Mouse (Mus musculus): Measurements from ENCODE around the gene Anks1. TPM values are rescaled to one million over a fixed set of nuclear protein-coding genes. Genes with fewer than 3 reads are reported as not detected.

The Anks1 gene
- polyA plus RNA-seq, 1 experiment from 2014 or later = 36.5 TPM

GRCm38 (mm10) chr17:28060681-28061080 is 151.6 kb downstream of the Anks1 start:
- Histone ChIP-seq H3K27me3 (replicated peaks; ENCODE audit: control insufficient read depth, insufficient read depth, low read length) (no peaks in the 10 kb centered on the region), H3K9ac (replicated peaks; ENCODE audit: low read depth, low read length) (no peak overlapping the region), H3K4me1 (replicated peaks; ENCODE audit: control insufficient read depth, insufficient read depth, low read length) (no peaks in the 10 kb centered on the region; the same call in 1 of the 2 replicates), H3K36me3 (ENCODE audit: control insufficient read depth, insufficient read depth) (peaks cover 6% of the 10 kb centered on the region; the same call in 1 of the 2 replicates), H3K4me2 (ENCODE audit: low read length) (no peak overlapping the region), H3K4me3 (replicated peaks; ENCODE audit: low read length) (no peak overlapping the region), H3K27ac (ENCODE audit: low read length) (no peak overlapping the region), H3K9me3 (ENCODE audit: control insufficient read depth, low read length) (no peaks in the 10 kb centered on the region)
- ATAC-seq = no peak
- WGBS = 93% methylated on average over 11 of the region's 11 CpGs

GRCm38 (mm10) chr17:28061472-28061871 is 152.4 kb downstream of the Anks1 start:
- H3K4me3 ChIP-seq (replicated peaks; ENCODE audit: low read length) = no peak overlapping the region
- peak; percentile 55 for ATAC-seq
- no peaks in the 10 kb centered on the region for H3K9me3 ChIP-seq (ENCODE audit: control insufficient read depth, low read length)
- no peak overlapping the region; the same call in 1 of the 2 replicates for H3K27ac ChIP-seq (ENCODE audit: low read length)
- 50% methylated on average over 7 of the region's 7 CpGs for WGBS
- H3K4me2 ChIP-seq (ENCODE audit: low read length) = no peak overlapping the region
- H3K27me3 ChIP-seq (replicated peaks; ENCODE audit: control insufficient read depth, insufficient read depth, low read length) = no peaks in the 10 kb centered on the region
- H3K9ac ChIP-seq (replicated peaks; ENCODE audit: low read depth, low read length) = no peak overlapping the region
- no peaks in the 10 kb centered on the region; the same call in 1 of the 2 replicates for H3K4me1 ChIP-seq (replicated peaks; ENCODE audit: control insufficient read depth, insufficient read depth, low read length)
- peaks cover 6% of the 10 kb centered on the region; the same call in 1 of the 2 replicates for H3K36me3 ChIP-seq (ENCODE audit: control insufficient read depth, insufficient read depth)

- H3K4me1 ChIP-seq (replicated peaks; ENCODE audit: control insufficient read depth, insufficient read depth, low read length) = no peaks in the 10 kb centered on the region; the same call in 1 of the 2 replicates
- ATAC-seq = no peak
- H3K36me3 ChIP-seq (ENCODE audit: control insufficient read depth, insufficient read depth) = peaks cover 6% of the 10 kb centered on the region; the same call in 1 of the 2 replicates
- 78% methylated on average over 7 of the region's 7 CpGs for WGBS
- no peak overlapping the region for H3K27ac ChIP-seq (ENCODE audit: low read length)
- no peak overlapping the region for H3K4me3 ChIP-seq (replicated peaks; ENCODE audit: low read length)
- H3K9me3 ChIP-seq (ENCODE audit: control insufficient read depth, low read length) = no peaks in the 10 kb centered on the region
- no peak overlapping the region for H3K4me2 ChIP-seq (ENCODE audit: low read length)
- H3K27me3 ChIP-seq (replicated peaks; ENCODE audit: control insufficient read depth, insufficient read depth, low read length) = no peaks in the 10 kb centered on the region
- no peak overlapping the region for H3K9ac ChIP-seq (replicated peaks; ENCODE audit: low read depth, low read length)
Measured at GRCm38 (mm10) chr17:28062710-28063109, 153.6 kb downstream of the Anks1 start.

GRCm38 (mm10) chr17:28063163-28063562 is 154.1 kb downstream of the Anks1 start:
- no peak overlapping the region for H3K4me3 ChIP-seq (replicated peaks; ENCODE audit: low read length)
- H3K4me1 ChIP-seq (replicated peaks; ENCODE audit: control insufficient read depth, insufficient read depth, low read length) = no peaks in the 10 kb centered on the region; the same call in 1 of the 2 replicates
- no peak overlapping the region for H3K27ac ChIP-seq (ENCODE audit: low read length)
- H3K36me3 ChIP-seq (ENCODE audit: control insufficient read depth, insufficient read depth) = peaks cover 6% of the 10 kb centered on the region; the same call in 1 of the 2 replicates
- no peaks in the 10 kb centered on the region for H3K27me3 ChIP-seq (replicated peaks; ENCODE audit: control insufficient read depth, insufficient read depth, low read length)
- H3K9ac ChIP-seq (replicated peaks; ENCODE audit: low read depth, low read length) = no peak overlapping the region; the same call in 1 of the 2 replicates
- no peak overlapping the region for H3K4me2 ChIP-seq (ENCODE audit: low read length)
- 78% methylated on average over 6 of the region's 6 CpGs for WGBS
- ATAC-seq = no peak
- no peaks in the 10 kb centered on the region for H3K9me3 ChIP-seq (ENCODE audit: control insufficient read depth, low read length)

GRCm38 (mm10) chr17:28067303-28067702 is 158.2 kb downstream of the Anks1 start:
- H3K36me3 ChIP-seq (ENCODE audit: control insufficient read depth, insufficient read depth) = no peaks in the 10 kb centered on the region
- no peak overlapping the region for H3K27ac ChIP-seq (ENCODE audit: low read length)
- H3K4me1 ChIP-seq (replicated peaks; ENCODE audit: control insufficient read depth, insufficient read depth, low read length) = no peaks in the 10 kb centered on the region; the same call in 1 of the 2 replicates
- 74% methylated on average over 4 of the region's 4 CpGs for WGBS
- no peak for ATAC-seq
- H3K9me3 ChIP-seq (ENCODE audit: control insufficient read depth, low read length) = no peaks in the 10 kb centered on the region
- no peak overlapping the region for H3K9ac ChIP-seq (replicated peaks; ENCODE audit: low read depth, low read length)
- no peaks in the 10 kb centered on the region for H3K27me3 ChIP-seq (replicated peaks; ENCODE audit: control insufficient read depth, insufficient read depth, low read length)
- no peak overlapping the region for H3K4me2 ChIP-seq (ENCODE audit: low read length)
- no peak overlapping the region for H3K4me3 ChIP-seq (replicated peaks; ENCODE audit: low read length)

GRCm38 (mm10) chr17:28069446-28069845 is 160.3 kb downstream of the Anks1 start:
- no peaks in the 10 kb centered on the region for H3K27me3 ChIP-seq (replicated peaks; ENCODE audit: control insufficient read depth, insufficient read depth, low read length)
- H3K4me3 ChIP-seq (replicated peaks; ENCODE audit: low read length) = no peak overlapping the region
- H3K9ac ChIP-seq (replicated peaks; ENCODE audit: low read depth, low read length) = no peak overlapping the region
- H3K36me3 ChIP-seq (ENCODE audit: control insufficient read depth, insufficient read depth) = no peaks in the 10 kb centered on the region
- WGBS = 28% methylated on average over 12 of the region's 12 CpGs
- no peaks in the 10 kb centered on the region for H3K4me1 ChIP-seq (replicated peaks; ENCODE audit: control insufficient read depth, insufficient read depth, low read length)
- ATAC-seq = no peak
- no peak overlapping the region for H3K4me2 ChIP-seq (ENCODE audit: low read length)
- H3K9me3 ChIP-seq (ENCODE audit: control insufficient read depth, low read length) = no peaks in the 10 kb centered on the region
- no peak overlapping the region for H3K27ac ChIP-seq (ENCODE audit: low read length)

- Histone ChIP-seq H3K4me3 (replicated peaks; ENCODE audit: low read length) (no peak overlapping the region), H3K27me3 (replicated peaks; ENCODE audit: control insufficient read depth, insufficient read depth, low read length) (no peaks in the 10 kb centered on the region), H3K36me3 (ENCODE audit: control insufficient read depth, insufficient read depth) (no peaks in the 10 kb centered on the region), H3K4me1 (replicated peaks; ENCODE audit: control insufficient read depth, insufficient read depth, low read length) (no peaks in the 10 kb centered on the region), H3K9ac (replicated peaks; ENCODE audit: low read depth, low read length) (no peak overlapping the region), H3K4me2 (ENCODE audit: low read length) (no peak overlapping the region), H3K27ac (ENCODE audit: low read length) (no peak overlapping the region), H3K9me3 (ENCODE audit: control insufficient read depth, low read length) (no peaks in the 10 kb centered on the region)
- WGBS = 76% methylated on average over 13 of the region's 13 CpGs
- no peak for ATAC-seq
Measured at GRCm38 (mm10) chr17:28070256-28070655, 161.2 kb downstream of the Anks1 start.

- no peak overlapping the region for H3K4me2 ChIP-seq (ENCODE audit: low read length)
- H3K4me1 ChIP-seq (replicated peaks; ENCODE audit: control insufficient read depth, insufficient read depth, low read length) = no peaks in the 10 kb centered on the region
- no peak overlapping the region for H3K27ac ChIP-seq (ENCODE audit: low read length)
- no peaks in the 10 kb centered on the region for H3K36me3 ChIP-seq (ENCODE audit: control insufficient read depth, insufficient read depth)
- no peak overlapping the region for H3K9ac ChIP-seq (replicated peaks; ENCODE audit: low read depth, low read length)
- WGBS = 78% methylated on average over 2 of the region's 2 CpGs
- no peak for ATAC-seq
- no peaks in the 10 kb centered on the region for H3K9me3 ChIP-seq (ENCODE audit: control insufficient read depth, low read length)
- no peak overlapping the region for H3K4me3 ChIP-seq (replicated peaks; ENCODE audit: low read length)
- H3K27me3 ChIP-seq (replicated peaks; ENCODE audit: control insufficient read depth, insufficient read depth, low read length) = no peaks in the 10 kb centered on the region
Measured at GRCm38 (mm10) chr17:28072730-28073129, 163.6 kb downstream of the Anks1 start.

- no peaks in the 10 kb centered on the region for H3K27me3 ChIP-seq (replicated peaks; ENCODE audit: control insufficient read depth, insufficient read depth, low read length)
- no peak overlapping the region for H3K9ac ChIP-seq (replicated peaks; ENCODE audit: low read depth, low read length)
- H3K4me3 ChIP-seq (replicated peaks; ENCODE audit: low read length) = no peak overlapping the region
- H3K4me1 ChIP-seq (replicated peaks; ENCODE audit: control insufficient read depth, insufficient read depth, low read length) = peaks cover 1% of the 10 kb centered on the region; the same call in 1 of the 2 replicates
- WGBS = 71% methylated on average over 7 of the region's 7 CpGs
- H3K4me2 ChIP-seq (ENCODE audit: low read length) = no peak overlapping the region
- no peaks in the 10 kb centered on the region for H3K9me3 ChIP-seq (ENCODE audit: control insufficient read depth, low read length)
- no peak overlapping the region for H3K27ac ChIP-seq (ENCODE audit: low read length)
- ATAC-seq = no peak
- H3K36me3 ChIP-seq (ENCODE audit: control insufficient read depth, insufficient read depth) = no peaks in the 10 kb centered on the region
Measured at GRCm38 (mm10) chr17:28074486-28074885, 165.4 kb downstream of the Anks1 start.

GRCm38 (mm10) chr17:28078028-28078427 is 168.9 kb downstream of the Anks1 start:
- Histone ChIP-seq H3K9me3 (ENCODE audit: control insufficient read depth, low read length) (no peaks in the 10 kb centered on the region), H3K4me1 (replicated peaks; ENCODE audit: control insufficient read depth, insufficient read depth, low read length) (peaks cover 11% of the 10 kb centered on the region)
- no peak for ATAC-seq

More at GRCm38 (mm10) chr17:28078028-28078427, 168.9 kb downstream of the Anks1 start:
- Histone ChIP-seq H3K27me3 (replicated peaks; ENCODE audit: control insufficient read depth, insufficient read depth, low read length) (no peaks in the 10 kb centered on the region), H3K4me3 (replicated peaks; ENCODE audit: low read length) (no peak overlapping the region), H3K4me2 (ENCODE audit: low read length) (no peak overlapping the region), H3K9ac (replicated peaks; ENCODE audit: low read depth, low read length) (no peak overlapping the region), H3K27ac (ENCODE audit: low read length) (no peak overlapping the region), H3K36me3 (ENCODE audit: control insufficient read depth, insufficient read depth) (no peaks in the 10 kb centered on the region)
- WGBS = 87% methylated on average over 9 of the region's 9 CpGs
